Mouse (Mus musculus): Measurements from ENCODE around the gene Ppie.

GRCm38 (mm10) chr4:123083323-123083902 lies 56.3 kb downstream of the Ppie start:
- TF ChIP-seq MYOD1 (IDR thresholded peaks at IDR 0.05; ENCODE audit: control insufficient read depth in 1 of 3, insufficient read length in 2 of 3, low read depth in 2 of 3) (no peak), POLR2A (IDR thresholded peaks at IDR 0.05; ENCODE audit: insufficient read length, low read depth) (no peak), TCF12 (IDR thresholded peaks at IDR 0.05; ENCODE audit: insufficient read depth, poor library complexity, severe bottlenecking) (no peak), CEBPB (IDR thresholded peaks at IDR 0.05; ENCODE audit: insufficient read depth, poor library complexity, severe bottlenecking) (no peak), E2F4 (IDR thresholded peaks at IDR 0.05; ENCODE audit: insufficient read depth) (no peak), MAX (IDR thresholded peaks at IDR 0.05; ENCODE audit: low read depth) (no peak), USF1 (IDR thresholded peaks at IDR 0.05; ENCODE audit: low read depth) (no peak), SRF (IDR thresholded peaks at IDR 0.05; ENCODE audit: control insufficient read depth, insufficient read length, low read depth) (no peak), POLR2AphosphoS2 (IDR thresholded peaks at IDR 0.05; ENCODE audit: insufficient read length, low read depth) (no peak), MYOG (IDR thresholded peaks at IDR 0.05; ENCODE audit: control insufficient read depth in 1 of 3, insufficient read depth in 1 of 3, insufficient read length in 2 of 3, low read depth in 2 of 3) (no peak), REST (IDR thresholded peaks at IDR 0.05; ENCODE audit: insufficient read depth, insufficient read length) (no peak)
